Mouse (Mus musculus) cerebellum, adult 9-10 months (tissue): ENCODE data around the gene Gfm1.

ENCODE experiments used
- DNase-seq: peaks from one replicate; pipeline ENCODE4 v3.0.0; 2022

Gene Gfm1

GRCm38 (mm10) chr3:67498773-67499405 is 69.0 kb downstream of the Gfm1 start:
- no peak for DNase-seq

GRCm38 (mm10) chr3:67499406-67499791 is 69.5 kb downstream of the Gfm1 start:
- no peak for DNase-seq

- no peak for DNase-seq
These were observed 74.0 kb downstream of the Gfm1 start for GRCm38 (mm10) chr3:67503878-67504277.

GRCm38 (mm10) chr3:67505286-67505685 is 75.4 kb downstream of the Gfm1 start:
- DNase-seq: no peak

GRCm38 (mm10) chr3:67508216-67508892 is 78.5 kb downstream of the Gfm1 start:
- no peak for DNase-seq

GRCm38 (mm10) chr3:67512807-67513206 is 82.9 kb downstream of the Gfm1 start:
- DNase-seq: peak; percentile 72

- DNase-seq: no peak
These were observed 84.9 kb downstream of the Gfm1 start for GRCm38 (mm10) chr3:67514801-67515273.

GRCm38 (mm10) chr3:67515274-67515801 is 85.4 kb downstream of the Gfm1 start, which contains the start of gene Rarres1:
TSS of gene Rarres1 (minus strand) at chr3:67515523.
- DNase-seq: no peak

GRCm38 (mm10) chr3:67520568-67521143 is 90.8 kb downstream of the Gfm1 start:
- no peak for DNase-seq

- DNase-seq: no peak
These were observed 92.8 kb downstream of the Gfm1 start for GRCm38 (mm10) chr3:67522709-67523108.

GRCm38 (mm10) chr3:67524768-67525167 is 94.9 kb downstream of the Gfm1 start:
- no peak for DNase-seq
